Mouse (Mus musculus) midbrain, embryonic 11.5 days (tissue): ENCODE measurements around the gene Otx1. TPM values are rescaled to one million over a fixed set of nuclear protein-coding genes. Genes with fewer than 3 reads are reported as not detected.

Source experiments
- ATAC-seq: fragments of 200-750 bp; cut with Nextera tagmentation; 2 replicates; pipeline ENCODE4 v1.8.0; 2017; ENCODE audit warnings: moderate TSS enrichment, moderate library complexity; ENCODE audit not compliant: low FRiP score
- DNase-seq: peaks from one replicate; pipeline ENCODE4 v3.0.0; 2015; ENCODE audit warnings: low spot score; ENCODE audit errors: missing footprints
- H3K27ac ChIP-seq: fragments of 300-500 bp; sonication (generic); 2 replicates; pipeline ENCODE4 v1.5.1; 2014; ENCODE audit warnings: low read depth, low read length
- H3K27me3 ChIP-seq: fragments of 300-500 bp; sonication (generic); 2 replicates; pipeline ENCODE4 v1.6.1; 2014; ENCODE audit warnings: mild to moderate bottlenecking, low read length, moderate library complexity, mixed read lengths; ENCODE audit not compliant: control insufficient read depth, insufficient read depth
- H3K36me3 ChIP-seq: fragments of 300-500 bp; sonication (generic); 2 replicates; pipeline ENCODE4 v1.6.1; 2014; ENCODE audit warnings: mild to moderate bottlenecking, low read length, moderate library complexity, mixed read lengths; ENCODE audit not compliant: control insufficient read depth, insufficient read depth
- H3K4me1 ChIP-seq: fragments of 300-500 bp; sonication (generic); 2 replicates; pipeline ENCODE4 v1.6.1; 2014; ENCODE audit warnings: low read length; ENCODE audit not compliant: control insufficient read depth, insufficient read depth
- H3K4me2 ChIP-seq: fragments of 300-500 bp; sonication (generic); 2 replicates; pipeline ENCODE4 v1.6.1; 2014; ENCODE audit warnings: mild to moderate bottlenecking, moderate library complexity
- H3K4me3 ChIP-seq: fragments of 300-500 bp; sonication (generic); 2 replicates; pipeline ENCODE4 v1.5.1; 2014; ENCODE audit warnings: low read depth, low read length
- H3K9ac ChIP-seq: fragments of 300-500 bp; sonication (generic); 2 replicates; pipeline ENCODE4 v1.6.1; 2014; ENCODE audit warnings: low read length
- H3K9me3 ChIP-seq: fragments of 300-500 bp; sonication (generic); 2 replicates; pipeline ENCODE4 v1.6.1; 2016; ENCODE audit warnings: low read length; ENCODE audit not compliant: control insufficient read depth
- WGBS: fragments of 180-500 bp; shearing (Covaris S2); extraction: QIAGEN DNeasy Blood & Tissue Kit; methylation state at CpG from one replicate; pipeline ENCODE4 v1.1.7; 2014; 5-methylcytosine and 5-hydroxymethylcytosine counted together
- polyA plus RNA-seq: library from polyadenylated mRNA; unstranded; fragments of >200 nt; fragmentation: Nextera tagmentation; extraction: Ambion mirVana; gene quantifications from 2 replicates; pipeline ENCODE4 v1.2.1, GENCODE M21; 2014

Gene Otx1
- polyA plus RNA-seq, 1 experiment from 2014 or later = 43.7 TPM

DNA sequence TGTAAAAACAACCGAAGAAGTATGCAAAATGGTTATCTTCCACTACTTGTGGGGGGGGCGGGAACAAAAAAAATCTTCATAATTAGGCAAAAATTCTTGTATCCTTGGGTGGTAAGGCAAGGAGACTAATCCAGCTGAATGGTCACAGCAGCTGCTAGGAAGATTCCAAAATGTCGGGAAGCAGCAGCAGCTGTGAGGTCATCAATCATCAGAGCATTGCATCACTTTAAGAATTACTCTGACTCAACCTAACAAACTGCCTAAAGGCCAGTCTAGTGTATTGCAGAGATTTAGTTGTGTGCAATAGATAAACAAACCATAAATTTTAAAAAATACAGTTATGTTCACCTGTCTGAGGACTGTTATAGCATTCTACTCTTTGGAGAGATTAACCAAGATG is 29.1 kb downstream of the Otx1 start:
- no peaks in the 10 kb centered on the region for H3K4me1 ChIP-seq
- DNase-seq = no peak
- H3K9ac ChIP-seq = no peak overlapping the region
- 0 out of 2 replicates have a peak, but pooled peaks cover 4% of the 10 kb centered on the region for H3K9me3 ChIP-seq
- no peak for ATAC-seq
- H3K4me2 ChIP-seq = no peak overlapping the region
- no peaks in the 10 kb centered on the region for H3K27me3 ChIP-seq
- H3K36me3 ChIP-seq = no peaks in the 10 kb centered on the region
- 92% methylated on average over 3 of the region's 3 CpGs for WGBS
- H3K27ac ChIP-seq = no peak overlapping the region
- H3K4me3 ChIP-seq = no peak overlapping the region

GRCm38 (mm10) chr11:21968922-21969321 is 33.8 kb downstream of the Otx1 start:
- H3K9me3 ChIP-seq = 0 out of 2 replicates have a peak, but pooled peaks cover 4% of the 10 kb centered on the region
- no peak for DNase-seq
- H3K4me2 ChIP-seq = no peak overlapping the region
- no peak overlapping the region for H3K27ac ChIP-seq
- ATAC-seq = no peak
- no peaks in the 10 kb centered on the region for H3K36me3 ChIP-seq
- no peak overlapping the region for H3K4me3 ChIP-seq
- no peak overlapping the region for H3K9ac ChIP-seq
- no peaks in the 10 kb centered on the region for H3K4me1 ChIP-seq
- WGBS = 91% methylated on average over 3 of the region's 3 CpGs
- H3K27me3 ChIP-seq = no peaks in the 10 kb centered on the region

DNA sequence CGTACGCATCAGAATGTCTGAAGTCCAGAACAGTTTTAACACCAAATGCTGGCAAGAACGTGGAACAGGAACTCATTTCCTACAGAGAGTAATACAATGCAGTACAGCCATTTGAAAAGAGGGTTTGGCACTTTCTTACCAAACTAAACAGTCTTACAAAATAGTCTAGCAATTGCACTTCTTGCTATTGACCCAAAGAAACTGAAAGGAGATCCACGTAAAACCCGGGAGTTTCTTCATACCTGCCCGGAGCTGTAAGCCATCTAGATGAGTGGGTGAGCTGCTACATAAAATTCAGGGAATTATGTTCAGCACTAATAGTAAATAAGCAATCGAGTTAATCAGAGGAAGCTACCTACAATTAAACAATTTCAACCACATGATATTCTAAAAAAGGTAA is 47.5 kb downstream of the Otx1 start:
- WGBS = 91% methylated on average over 7 of the region's 7 CpGs
- no peaks in the 10 kb centered on the region for H3K9me3 ChIP-seq
- ATAC-seq = no peak

GRCm38 (mm10) chr11:21951657-21952237 is 51.0 kb downstream of the Otx1 start:
- WGBS = 95% methylated on average over 2 of the region's 2 CpGs

More for the DNA sequence above, 47.5 kb downstream of the Otx1 start:
- Histone ChIP-seq H3K27me3 (no peaks in the 10 kb centered on the region), H3K4me3 (no peak overlapping the region), H3K27ac (no peak overlapping the region), H3K9ac (no peak overlapping the region), H3K36me3 (no peaks in the 10 kb centered on the region), H3K4me1 (no peaks in the 10 kb centered on the region), H3K4me2 (no peak overlapping the region)
- DNase-seq = no peak

GRCm38 (mm10) chr11:21950094-21950493 is 52.6 kb downstream of the Otx1 start:
- H3K27ac ChIP-seq = no peak overlapping the region
- ATAC-seq (no peak), DNase-seq (no peak)
- H3K9me3 ChIP-seq = no peaks in the 10 kb centered on the region
- H3K4me2 ChIP-seq = no peak overlapping the region
- no peaks in the 10 kb centered on the region for H3K36me3 ChIP-seq
- H3K27me3 ChIP-seq = no peaks in the 10 kb centered on the region
- H3K4me1 ChIP-seq = no peaks in the 10 kb centered on the region
- no peak overlapping the region for H3K4me3 ChIP-seq
- no peak overlapping the region for H3K9ac ChIP-seq

More at GRCm38 (mm10) chr11:21951657-21952237, 51.0 kb downstream of the Otx1 start:
- no peak overlapping the region for H3K4me3 ChIP-seq
- no peaks in the 10 kb centered on the region for H3K9me3 ChIP-seq
- H3K27ac ChIP-seq = no peak overlapping the region
- no peak for DNase-seq
- no peak overlapping the region for H3K9ac ChIP-seq
- no peaks in the 10 kb centered on the region for H3K36me3 ChIP-seq
- H3K4me1 ChIP-seq = no peaks in the 10 kb centered on the region
- no peaks in the 10 kb centered on the region for H3K27me3 ChIP-seq
- ATAC-seq = no peak
- no peak overlapping the region for H3K4me2 ChIP-seq
